ENCODE assay signal across 20 mouse cellular contexts in genomic region chr8:66209553-66209952, GRCm38 (mm10).
DNase-seq lines count a peak whose midpoint lies in the region; ATAC-seq and TF ChIP-seq lines count a peak whose summit lies in the region.
"Had no signal": no experiment of that assay in that cellular context is flagged by ENCODE, and none has a peak within 500 bp of the region (broad histone marks: within the 10 kb centered on the region; RNA-seq: fewer than 3 reads in every experiment).

No protein-coding gene starts in this region.

- no peaks in the 10 kb centered on the region for H3K27me3 ChIP-seq in forebrain, postnatal 0 days (ENCODE audit: insufficient read depth, low read length)
- no peaks in the 10 kb centered on the region for H3K27me3 ChIP-seq in forebrain, embryonic 12.5 days
- H3K27me3 ChIP-seq: CH12.LX, Patski had no signal

- WGBS in forebrain, postnatal 0 days = 69% methylated on average over 2 of the region's 2 CpGs
- 80% methylated on average over 2 of the region's 2 CpGs for WGBS in forebrain, embryonic 12.5 days

- peak; percentile 61; the same call in 1 of the 2 replicates for ATAC-seq in forebrain, postnatal 0 days
- no peak for ATAC-seq in forebrain, embryonic 12.5 days (ENCODE audit: low FRiP score)
- no peak for ATAC-seq in activated CD4-positive, CD25-positive, alpha-beta regulatory T cell, adult 4 months
- ATAC-seq: CD4-positive, CD25-positive, alpha-beta regulatory T cell, adult 4 months; Patski had no signal

- H3K4me1 ChIP-seq in forebrain, postnatal 0 days (ENCODE audit: insufficient read depth) = no peaks in the 10 kb centered on the region
- no peaks in the 10 kb centered on the region for H3K4me1 ChIP-seq in forebrain, embryonic 12.5 days

- no peaks in the 10 kb centered on the region for H3K9me3 ChIP-seq in forebrain, postnatal 0 days (ENCODE audit: low read length)
- H3K9me3 ChIP-seq in forebrain, embryonic 12.5 days = no peaks in the 10 kb centered on the region
- H3K9me3 ChIP-seq: G1E had no signal

- no peak for DNase-seq in forebrain, postnatal 0 days
- peak; percentile 55 for DNase-seq in brain, adult 2 months (ENCODE audit: low read depth, low spot score)
- DNase-seq: adrenal gland, adult 2 months; adrenal gland, adult 8-10 months; adrenal gland, postnatal 10 days; adrenal gland, postnatal 14 days; adrenal gland, postnatal 25 days; adrenal gland, postnatal 36 days; B cell, adult 2 months; cerebellum, adult 11 months; cerebellum, adult 11-12 months; cerebellum, adult 18-20 months; cerebellum, adult 2 months; cerebellum, adult 8-10 months had no signal

- no peaks in the 10 kb centered on the region for H3K36me3 ChIP-seq in forebrain, postnatal 0 days (ENCODE audit: insufficient read depth)
- H3K36me3 ChIP-seq in forebrain, embryonic 12.5 days (replicated peaks) = no peaks in the 10 kb centered on the region
- H3K36me3 ChIP-seq: G1E had no signal

- TF ChIP-seq CTCF in forebrain, postnatal 0 days (IDR thresholded peaks at IDR 0.05; ENCODE audit: low read depth) = no peak

- no peak overlapping the region for H3K9ac ChIP-seq in forebrain, postnatal 0 days
- no peak overlapping the region for H3K9ac ChIP-seq in forebrain, embryonic 12.5 days

- H3K27ac ChIP-seq in forebrain, postnatal 0 days (ENCODE audit: low read depth, low read length) = no peak overlapping the region
- no peak overlapping the region for H3K27ac ChIP-seq in forebrain, embryonic 12.5 days

- H3K4me2 ChIP-seq in forebrain, postnatal 0 days (ENCODE audit: low read depth) = no peak overlapping the region
- H3K4me2 ChIP-seq in forebrain, embryonic 12.5 days = no peak overlapping the region

- H3K4me3 ChIP-seq in forebrain, postnatal 0 days (ENCODE audit: low read depth, low read length) = no peak overlapping the region
- no peak overlapping the region for H3K4me3 ChIP-seq in forebrain, embryonic 12.5 days (replicated peaks)
